Mouse (Mus musculus) testis, adult 2 months (tissue): Measurements from ENCODE around the gene Ndufb10. TPM values are rescaled to one million over a fixed set of nuclear protein-coding genes. Genes with fewer than 3 reads are reported as not detected.

ENCODE experiments used
- H3K27ac ChIP-seq: fragments of 200-500 bp; 2 replicates; pipeline ENCODE4 v1.5.1; 2012; ENCODE audit warnings: low read depth, low read length; ENCODE audit not compliant: control insufficient read depth, insufficient read depth
- H3K27me3 ChIP-seq: fragments of 200-500 bp; 2 replicates; pipeline ENCODE4 v1.6.1; 2012; ENCODE audit warnings: mild to moderate bottlenecking, low read length, moderate library complexity; ENCODE audit not compliant: control insufficient read depth, insufficient read depth
- H3K36me3 ChIP-seq: fragments of 200-500 bp; 2 replicates; pipeline ENCODE4 v1.6.1; 2012; ENCODE audit warnings: mild to moderate bottlenecking, low read length; ENCODE audit not compliant: control insufficient read depth, insufficient read depth
- H3K4me1 ChIP-seq: fragments of 200-500 bp; 2 replicates; pipeline ENCODE4 v1.6.1; 2012; ENCODE audit warnings: low read length; ENCODE audit not compliant: control insufficient read depth, insufficient read depth
- H3K4me3 ChIP-seq: fragments of 200-500 bp; 2 replicates; pipeline ENCODE4 v1.5.1; 2012; ENCODE audit warnings: low read depth, mild to moderate bottlenecking, low read length, moderate library complexity, mixed read lengths; ENCODE audit not compliant: control insufficient read depth
- CTCF ChIP-seq: fragments of 200-500 bp; IDR thresholded peaks from 2 replicates; pipeline ENCODE4 v1.5.1; 2012; ENCODE audit warnings: low read depth, mild to moderate bottlenecking, inconsistent platforms, low read length, moderate library complexity; ENCODE audit not compliant: control insufficient read depth, insufficient read depth, insufficient replicate concordance
- POLR2A ChIP-seq: fragments of 200-500 bp; IDR thresholded peaks from 2 replicates; pipeline ENCODE4 v1.6.1; 2012; ENCODE audit warnings: low read depth, mild to moderate bottlenecking, inconsistent platforms, low read length, moderate library complexity; ENCODE audit not compliant: control insufficient read depth
- polyA plus RNA-seq: library from polyadenylated mRNA; depleted of rRNA; stranded (reverse); fragments of >200 nt; gene quantifications from 2 replicates; pipeline ENCODE4 v1.2.3, GENCODE M21; 2012

Ndufb10 gene
- polyA plus RNA-seq, 1 experiment: 198 TPM

- no peaks in the 10 kb centered on the region for H3K27me3 ChIP-seq
- TF ChIP-seq POLR2A (no peak), CTCF (no peak)
These were observed 8.1 kb upstream of the Ndufb10 start for GRCm38 (mm10) chr17:24732233-24732935.

GRCm38 (mm10) chr17:24730787-24731186, 6.5 kb upstream of the Ndufb10 start:
- TF ChIP-seq POLR2A (no peak), CTCF (no peak)
- no peaks in the 10 kb centered on the region for H3K36me3 ChIP-seq
- no peaks in the 10 kb centered on the region for H3K27me3 ChIP-seq
- peaks cover 16% of the 10 kb centered on the region for H3K4me1 ChIP-seq
- no peak overlapping the region for H3K27ac ChIP-seq
- no peak overlapping the region for H3K4me3 ChIP-seq

More at GRCm38 (mm10) chr17:24732233-24732935, 8.1 kb upstream of the Ndufb10 start:
- H3K4me1 ChIP-seq: peaks cover 29% of the 10 kb centered on the region
- H3K4me3 ChIP-seq: no peak overlapping the region
- no peaks in the 10 kb centered on the region for H3K36me3 ChIP-seq
- no peak overlapping the region for H3K27ac ChIP-seq

GRCm38 (mm10) chr17:24729067-24729466, 4.8 kb upstream of the Ndufb10 start:
- Histone ChIP-seq H3K4me1 (peaks cover 12% of the 10 kb centered on the region), H3K36me3 (no peaks in the 10 kb centered on the region), H3K4me3 (no peak overlapping the region), H3K27me3 (no peaks in the 10 kb centered on the region), H3K27ac (no peak overlapping the region)
- TF ChIP-seq CTCF (no peak), POLR2A (no peak)

- Histone ChIP-seq H3K4me3 (peak overlapping the region; percentile 59), H3K27me3 (no peaks in the 10 kb centered on the region)
- TF ChIP-seq POLR2A (no peak), CTCF (no peak)
These were observed 3.9 kb upstream of the Ndufb10 start for GRCm38 (mm10) chr17:24728184-24728583.

GRCm38 (mm10) chr17:24727618-24728017, 3.3 kb upstream of the Ndufb10 start, which contains the start of gene Rpl3l:
Gene Rpl3l (plus strand): TSS chr17:24727820.
- TF ChIP-seq CTCF (no peak), POLR2A (no peak)
- Histone ChIP-seq H3K36me3 (no peaks in the 10 kb centered on the region), H3K27ac (no peak within 1 kb of the TSS), H3K4me1 (peaks cover 12% of the 10 kb centered on the region), H3K27me3 (no peaks in the 10 kb centered on the region), H3K4me3 (peak within 1 kb of the TSS; percentile 59)

More at GRCm38 (mm10) chr17:24728184-24728583, 3.9 kb upstream of the Ndufb10 start:
- Histone ChIP-seq H3K4me1 (peaks cover 12% of the 10 kb centered on the region), H3K36me3 (no peaks in the 10 kb centered on the region), H3K27ac (no peak overlapping the region)

GRCm38 (mm10) chr17:24725637-24726390, 1.5 kb upstream of the Ndufb10 start:
- H3K27ac ChIP-seq: no peak overlapping the region
- peaks cover 12% of the 10 kb centered on the region for H3K4me1 ChIP-seq
- H3K36me3 ChIP-seq: no peaks in the 10 kb centered on the region
- TF ChIP-seq CTCF (no peak), POLR2A (no peak)
- no peak overlapping the region for H3K4me3 ChIP-seq
- H3K27me3 ChIP-seq: no peaks in the 10 kb centered on the region

- peaks cover 12% of the 10 kb centered on the region for H3K4me1 ChIP-seq
- H3K4me3 ChIP-seq: peak overlapping the region; percentile 96
- TF ChIP-seq CTCF: no peak
- TF ChIP-seq POLR2A: no peak
- no peaks in the 10 kb centered on the region for H3K27me3 ChIP-seq
- H3K27ac ChIP-seq: peak overlapping the region; percentile 83
- H3K36me3 ChIP-seq: no peaks in the 10 kb centered on the region
These were observed 447 bp downstream of the Ndufb10 start for GRCm38 (mm10) chr17:24723881-24724180.
